Mouse (Mus musculus) forebrain, embryonic 16.5 days (tissue): ENCODE data around the gene Zbtb17. TPM values are rescaled to one million over a fixed set of nuclear protein-coding genes. Genes with fewer than 3 reads are reported as not detected.

ENCODE experiments used
- ATAC-seq: fragments of 200-750 bp; cut with Nextera tagmentation; 2 replicates; pipeline ENCODE4 v1.8.0; 2017; ENCODE audit warnings: mild to moderate bottlenecking, moderate library complexity
- H3K27ac ChIP-seq: fragments of 300-500 bp; sonication (generic); 2 replicates; pipeline ENCODE4 v1.5.1; 2014; ENCODE audit warnings: low read length, control low read depth
- H3K27me3 ChIP-seq: fragments of 300-500 bp; sonication (generic); replicated peaks from 2 replicates; pipeline ENCODE4 v1.6.1; 2014; ENCODE audit warnings: low read length; ENCODE audit not compliant: control insufficient read depth, insufficient read depth
- H3K36me3 ChIP-seq: fragments of 300-500 bp; sonication (generic); 2 replicates; pipeline ENCODE4 v1.6.1; 2014; ENCODE audit not compliant: control insufficient read depth, insufficient read depth
- H3K4me1 ChIP-seq: fragments of 300-500 bp; sonication (generic); replicated peaks from 2 replicates; pipeline ENCODE4 v1.6.1; 2014; ENCODE audit warnings: low read length; ENCODE audit not compliant: control insufficient read depth, insufficient read depth
- H3K4me2 ChIP-seq: fragments of 300-500 bp; sonication (generic); 2 replicates; pipeline ENCODE4 v1.6.1; 2014; ENCODE audit warnings: mild to moderate bottlenecking, low read length, control low read depth
- H3K4me3 ChIP-seq: fragments of 300-500 bp; sonication (generic); replicated peaks from 2 replicates; pipeline ENCODE4 v1.5.1; 2014; ENCODE audit warnings: mild to moderate bottlenecking, low read length, control low read depth
- H3K9ac ChIP-seq: fragments of 300-500 bp; sonication (generic); replicated peaks from 2 replicates; pipeline ENCODE4 v1.6.1; 2014; ENCODE audit warnings: low read depth, low read length, control low read depth
- H3K9me3 ChIP-seq: fragments of 300-500 bp; sonication (generic); 2 replicates; pipeline ENCODE4 v1.6.1; 2016; ENCODE audit warnings: low read length; ENCODE audit not compliant: control insufficient read depth
- WGBS: fragments of 180-500 bp; shearing (Covaris S2); extraction: QIAGEN DNeasy Blood & Tissue Kit; methylation state at CpG from one replicate; pipeline ENCODE4 v1.1.7; 2014; 5-methylcytosine and 5-hydroxymethylcytosine counted together
- polyA plus RNA-seq: library from polyadenylated mRNA; unstranded; fragments of >200 nt; fragmentation: Nextera tagmentation; extraction: Ambion mirVana; gene quantifications from 2 replicates; pipeline ENCODE4 v1.2.1, GENCODE M21; 2015

The Zbtb17 gene
- polyA plus RNA-seq, 1 experiment from 2014 or later, result 62.0 TPM

GRCm38 (mm10) chr4:141433191-141433590, 11.3 kb upstream of the Zbtb17 start:
- Histone ChIP-seq H3K4me3 (no peak overlapping the region), H3K9ac (no peak overlapping the region), H3K27ac (no peak overlapping the region), H3K36me3 (no peaks in the 10 kb centered on the region), H3K27me3 (no peaks in the 10 kb centered on the region), H3K9me3 (no peaks in the 10 kb centered on the region), H3K4me1 (no peaks in the 10 kb centered on the region), H3K4me2 (no peak overlapping the region)
- ATAC-seq, result no peak
- WGBS, result 84% methylated on average over 18 of the region's 18 CpGs

GRCm38 (mm10) chr4:141435974-141436373, 8.5 kb upstream of the Zbtb17 start, which contains the start of gene Srarp:
Gene Srarp (minus strand): TSS chr4:141436105.
- no peaks in the 10 kb centered on the region for H3K9me3 ChIP-seq
- no peak within 1 kb of the TSS for H3K27ac ChIP-seq
- H3K9ac ChIP-seq, result no peak within 1 kb of the TSS
- ATAC-seq, result no peak
- H3K27me3 ChIP-seq, result no peaks in the 10 kb centered on the region
- no peaks in the 10 kb centered on the region for H3K36me3 ChIP-seq
- H3K4me1 ChIP-seq, result no peaks in the 10 kb centered on the region
- no peak within 1 kb of the TSS for H3K4me3 ChIP-seq
- 81% methylated on average over 1 of the region's 1 CpGs for WGBS
- no peak within 1 kb of the TSS for H3K4me2 ChIP-seq

DNA sequence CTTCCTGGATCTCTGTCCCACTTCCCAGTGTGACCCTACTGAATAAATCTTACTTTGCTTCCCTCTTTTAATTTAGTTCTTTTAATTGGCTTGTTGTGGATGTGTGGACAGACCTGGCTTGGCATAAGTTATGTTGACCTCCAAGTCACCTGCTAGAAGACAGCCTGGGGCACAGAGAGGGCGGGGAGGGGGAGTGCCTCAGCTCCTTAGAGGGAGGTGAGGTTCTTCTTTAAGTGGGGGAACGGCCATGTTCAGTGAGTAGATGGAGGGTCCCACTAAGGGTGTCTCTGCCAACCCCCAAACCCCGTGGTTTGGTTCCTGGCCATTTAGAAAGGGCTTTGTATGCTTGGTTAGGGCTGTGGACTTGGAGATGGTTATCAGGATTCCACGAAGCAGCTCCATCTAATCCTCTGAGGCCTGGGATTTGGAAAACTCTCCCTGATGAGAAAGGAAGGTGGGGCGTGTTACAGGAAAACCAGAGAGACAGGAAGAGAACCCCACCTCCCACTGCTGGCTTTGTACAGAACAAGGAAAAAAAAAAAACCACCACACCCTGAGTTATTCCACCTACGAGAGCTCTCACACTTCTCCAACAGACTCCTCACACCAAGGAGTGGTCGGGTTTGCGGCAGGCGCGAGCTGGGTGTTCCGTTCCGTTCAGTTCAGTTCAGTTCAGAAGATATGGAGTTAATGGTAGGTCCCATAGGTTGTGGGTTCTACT, 5.2 kb upstream of the Zbtb17 start:
- no peaks in the 10 kb centered on the region for H3K9me3 ChIP-seq

DNA sequence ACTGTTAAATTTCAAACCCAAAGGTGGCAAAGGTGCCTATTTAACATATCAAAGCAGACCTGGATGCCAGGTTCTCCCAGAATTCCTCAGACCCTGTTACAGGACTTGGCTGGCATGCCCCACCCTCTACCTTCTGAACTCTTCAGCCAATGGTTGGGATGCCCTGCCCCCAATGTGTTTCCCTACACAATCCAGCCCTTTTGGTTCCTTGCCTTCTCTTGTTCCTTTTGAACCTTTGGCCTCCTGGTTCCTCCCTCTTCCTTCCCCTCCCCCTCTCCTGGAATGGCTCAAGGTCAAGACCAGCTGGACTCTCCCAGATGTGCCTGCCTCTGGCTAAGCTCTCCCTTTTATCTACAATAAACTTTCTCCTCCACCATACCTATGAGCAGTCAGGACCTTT, 3.6 kb upstream of the Zbtb17 start:
- no peak for ATAC-seq
- H3K27ac ChIP-seq, result no peak overlapping the region
- no peaks in the 10 kb centered on the region for H3K9me3 ChIP-seq
- H3K9ac ChIP-seq, result no peak overlapping the region
- peaks cover 14% of the 10 kb centered on the region for H3K4me1 ChIP-seq
- H3K36me3 ChIP-seq, result no peaks in the 10 kb centered on the region
- no peaks in the 10 kb centered on the region for H3K27me3 ChIP-seq
- no peak overlapping the region for H3K4me3 ChIP-seq
- H3K4me2 ChIP-seq, result no peak overlapping the region

More for the DNA sequence above, 5.2 kb upstream of the Zbtb17 start:
- Histone ChIP-seq H3K4me1 (peaks cover 6% of the 10 kb centered on the region), H3K9ac (no peak overlapping the region), H3K27ac (no peak overlapping the region), H3K4me2 (no peak overlapping the region), H3K4me3 (no peak overlapping the region), H3K36me3 (no peaks in the 10 kb centered on the region), H3K27me3 (no peaks in the 10 kb centered on the region)
- WGBS, result 89% methylated on average over 12 of the region's 12 CpGs
- ATAC-seq, result no peak

DNA sequence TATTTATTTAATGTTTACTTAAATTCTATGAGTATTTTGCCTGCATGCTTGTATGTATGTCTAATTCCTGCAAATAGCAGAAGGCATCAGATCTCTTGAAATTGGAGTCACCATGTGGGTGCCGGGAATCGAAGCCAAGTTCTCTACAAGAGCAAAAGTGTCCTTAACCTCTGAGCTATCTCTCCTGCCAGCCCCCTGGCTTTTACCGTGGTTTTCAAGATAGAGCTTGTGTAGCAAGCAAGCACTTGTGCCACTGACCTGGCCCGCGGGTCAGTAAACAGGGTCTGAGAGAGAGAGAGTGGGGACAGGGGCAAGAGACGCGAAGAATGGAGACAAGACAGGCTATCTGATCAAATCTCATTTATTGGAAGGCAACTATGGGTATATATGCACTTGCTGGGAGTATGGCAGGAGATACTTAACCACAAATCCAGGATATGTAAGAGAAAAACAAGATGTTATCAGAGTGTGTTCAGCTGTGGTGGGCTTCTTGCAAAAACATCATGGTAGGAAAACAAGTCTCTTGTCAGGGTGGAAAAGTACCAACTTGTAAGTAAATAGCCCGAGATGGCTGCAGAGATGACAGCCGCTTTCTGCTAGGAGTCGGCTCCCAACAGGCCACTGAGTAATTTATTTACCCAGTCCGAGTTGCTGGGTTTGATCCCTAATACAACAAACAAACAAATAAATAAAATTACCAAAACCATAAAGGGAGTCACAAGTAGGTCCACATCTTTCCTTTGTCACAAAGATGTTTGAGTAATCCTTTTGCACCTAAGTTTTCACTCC, 619 bp upstream of the Zbtb17 start:
- 53% methylated on average over 11 of the region's 11 CpGs for WGBS
- Histone ChIP-seq H3K27ac (no peak overlapping the region), H3K9ac (peak overlapping the region; percentile 97; the same call in 1 of the 2 replicates), H3K4me1 (peaks cover 21% of the 10 kb centered on the region), H3K36me3 (peaks cover 12% of the 10 kb centered on the region), H3K4me3 (peak overlapping the region; percentile 96), H3K9me3 (no peaks in the 10 kb centered on the region), H3K4me2 (peak overlapping the region; percentile 68), H3K27me3 (no peaks in the 10 kb centered on the region)
- ATAC-seq, result no peak

DNA sequence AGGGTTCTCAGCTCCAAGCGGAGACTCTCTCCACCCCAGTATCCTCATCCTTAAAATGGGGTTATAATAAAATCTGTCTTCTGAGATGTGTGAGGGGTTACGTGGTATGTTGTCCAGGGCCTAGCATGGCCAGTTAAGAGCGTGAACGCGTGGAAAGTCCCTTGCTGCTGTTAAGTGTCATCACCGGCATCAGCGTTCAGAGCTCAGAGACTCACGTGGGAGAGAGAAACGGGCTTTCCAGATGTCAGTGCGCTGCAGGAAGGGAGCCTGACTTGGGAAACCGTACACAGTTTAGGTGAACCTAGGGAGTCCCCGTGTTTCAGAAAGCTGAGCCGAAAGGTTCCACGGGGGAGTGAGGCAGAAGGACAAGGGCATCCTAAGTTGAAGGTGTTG, 870 bp downstream of the Zbtb17 start:
- ATAC-seq, result no peak
- Histone ChIP-seq H3K9ac (peak overlapping the region; percentile 97), H3K4me1 (peaks cover 21% of the 10 kb centered on the region), H3K4me3 (peak overlapping the region; percentile 96), H3K27me3 (no peaks in the 10 kb centered on the region), H3K4me2 (peak overlapping the region; percentile 93), H3K27ac (peak overlapping the region; percentile 80; the same call in 1 of the 2 replicates), H3K9me3 (no peaks in the 10 kb centered on the region), H3K36me3 (peaks cover 18% of the 10 kb centered on the region)
- WGBS, result 16% methylated on average over 14 of the region's 14 CpGs

- H3K27me3 ChIP-seq, result no peaks in the 10 kb centered on the region
- H3K4me3 ChIP-seq, result no peak overlapping the region
- 70% methylated on average over 7 of the region's 7 CpGs for WGBS
- H3K36me3 ChIP-seq, result peaks cover 18% of the 10 kb centered on the region
- H3K4me2 ChIP-seq, result no peak overlapping the region
- no peaks in the 10 kb centered on the region for H3K9me3 ChIP-seq
- no peak overlapping the region for H3K27ac ChIP-seq
- peaks cover 21% of the 10 kb centered on the region for H3K4me1 ChIP-seq
- no peak overlapping the region for H3K9ac ChIP-seq
- no peak for ATAC-seq
Observed at GRCm38 (mm10) chr4:141446211-141446610, 1.8 kb downstream of the Zbtb17 start.

GRCm38 (mm10) chr4:141451251-141451650, 6.8 kb downstream of the Zbtb17 start:
- H3K27ac ChIP-seq, result no peak overlapping the region
- no peak overlapping the region for H3K4me3 ChIP-seq
- no peak for ATAC-seq
- no peaks in the 10 kb centered on the region for H3K27me3 ChIP-seq
- H3K9me3 ChIP-seq, result no peaks in the 10 kb centered on the region
- H3K36me3 ChIP-seq, result peaks cover 18% of the 10 kb centered on the region
- peaks cover 6% of the 10 kb centered on the region for H3K4me1 ChIP-seq
- 90% methylated on average over 2 of the region's 2 CpGs for WGBS
- no peak overlapping the region for H3K9ac ChIP-seq
- no peak overlapping the region for H3K4me2 ChIP-seq

DNA sequence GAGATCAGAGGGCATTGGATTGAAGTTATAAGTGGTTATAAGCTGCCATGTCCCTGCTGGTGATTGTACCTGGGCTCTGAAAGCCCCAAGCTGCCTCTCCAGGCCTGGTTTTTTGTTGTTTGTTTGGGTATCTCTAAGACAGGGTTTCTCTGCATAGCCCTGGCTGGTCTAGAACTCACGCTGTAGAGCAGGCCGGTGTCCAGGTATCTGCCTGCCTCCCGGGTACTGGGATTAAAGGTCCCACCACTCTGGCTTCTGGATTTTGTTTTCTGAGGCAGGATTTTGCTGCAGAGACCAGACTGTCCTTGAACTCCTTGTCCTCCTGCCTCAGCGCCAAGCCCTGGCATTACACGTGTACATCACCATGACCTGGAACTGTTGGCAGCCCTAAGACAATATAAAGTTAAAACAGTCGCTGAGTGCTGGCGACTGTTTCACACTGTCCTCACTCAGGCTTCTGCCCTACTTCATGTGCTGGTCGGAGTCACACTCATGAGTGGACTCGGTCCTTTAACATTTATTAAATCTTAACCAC, 7.5 kb downstream of the Zbtb17 start:
- Histone ChIP-seq H3K27me3 (no peaks in the 10 kb centered on the region), H3K36me3 (peaks cover 18% of the 10 kb centered on the region), H3K9me3 (no peaks in the 10 kb centered on the region), H3K4me3 (no peak overlapping the region), H3K4me2 (no peak overlapping the region), H3K9ac (no peak overlapping the region), H3K4me1 (peaks cover 3% of the 10 kb centered on the region; the same call in 1 of the 2 replicates), H3K27ac (no peak overlapping the region)
- 95% methylated on average over 9 of the region's 9 CpGs for WGBS
- ATAC-seq, result no peak
